Mouse (Mus musculus): ENCODE measurements around the gene Gm7073. TPM values are rescaled to one million over a fixed set of nuclear protein-coding genes. Genes with fewer than 3 reads are reported as not detected.

The Gm7073 gene
- polyA plus RNA-seq (2012; rRNA removed), result not detected in 2 replicates

DNA sequence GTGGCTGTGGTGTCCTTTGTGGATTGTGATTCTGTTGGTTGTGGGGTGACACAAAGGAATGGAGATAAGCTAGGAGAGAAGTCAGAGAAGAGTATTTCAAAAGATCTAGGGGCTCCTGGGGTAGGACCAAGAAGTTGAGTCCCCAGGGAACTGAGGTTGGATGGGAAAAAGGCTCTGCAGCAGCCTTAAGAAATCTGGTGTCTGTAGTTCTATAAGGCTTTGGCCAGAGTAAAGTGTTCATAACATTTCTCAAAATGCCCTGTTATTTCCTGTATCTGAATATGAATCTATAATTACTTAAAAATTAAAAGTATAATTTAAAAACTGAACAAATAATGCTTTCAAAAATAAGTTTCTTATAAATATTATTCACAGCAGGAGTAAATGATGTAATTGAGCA is at the start of gene Gm7073:
TSS of gene Gm7073 (minus strand) at position 101 of the 400 bp plus-strand sequence.

Other genes with a start within 250 kb of the Gm7073 start
- 19.8 and 25.4 TPM in 2 replicates for gene Atp11c, start 53.4 kb upstream of the Gm7073 start, polyA plus RNA-seq (2012; rRNA removed)

Data from central nervous system, embryonic 14 days (tissue).